Mouse (Mus musculus): ENCODE results near the gene Rpl15. TPM values are rescaled to one million over a fixed set of nuclear protein-coding genes. Genes with fewer than 3 reads are reported as not detected.
"Not testable (repeated sequence)": the region's sequence is repeated elsewhere in the genome, so short reads cannot be mapped to it uniquely, and the experiment has no call there.

The Rpl15 gene
- polyA plus RNA-seq, 1 experiment, result 242 TPM

DNA sequence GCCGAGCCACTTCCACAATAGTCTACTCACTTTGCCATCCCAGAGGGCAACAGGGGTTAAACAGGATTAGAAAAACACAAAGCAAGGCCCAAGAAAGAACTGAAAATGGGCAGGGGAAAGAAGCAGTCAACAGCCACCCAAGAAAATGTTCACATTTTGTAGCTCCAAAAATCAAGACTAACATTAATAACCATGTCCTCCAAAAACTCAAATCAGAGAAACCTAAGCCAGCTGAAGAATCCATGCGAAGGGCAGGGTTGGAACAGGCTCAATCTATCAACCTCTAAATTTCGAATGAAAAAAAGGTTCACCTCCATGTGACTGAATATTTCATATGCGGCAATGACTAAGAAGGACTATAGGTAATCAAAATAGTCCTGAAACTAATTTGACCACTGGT lies 33.8 kb downstream of the Rpl15 start:
- no peak overlapping the region for H3K27ac ChIP-seq (ENCODE audit: insufficient read depth, low read length)
- no peak for DNase-seq (ENCODE audit: low read depth in 1 of 2, low spot score in 2 of 2)
- H3K36me3 ChIP-seq (ENCODE audit: control insufficient read depth, insufficient read depth, low read length), result no peaks in the 10 kb centered on the region
- WGBS, result 77% methylated on average over 4 of the region's 4 CpGs
- H3K4me3 ChIP-seq (ENCODE audit: extremely low read depth, insufficient read depth, insufficient read length), result no peak overlapping the region
- peaks cover 5% of the 10 kb centered on the region for H3K4me1 ChIP-seq (ENCODE audit: control insufficient read depth, insufficient read depth, insufficient read length)
- no peaks in the 10 kb centered on the region for H3K27me3 ChIP-seq (ENCODE audit: control insufficient read depth, insufficient read depth, low read length)
- no peak for TF ChIP-seq CTCF (IDR thresholded peaks at IDR 0.05; ENCODE audit: extremely low read depth, insufficient read depth, insufficient read length, insufficient replicate concordance)
- TF ChIP-seq POLR2A (IDR thresholded peaks at IDR 0.05; ENCODE audit: low read depth, low read length), result no peak

DNA sequence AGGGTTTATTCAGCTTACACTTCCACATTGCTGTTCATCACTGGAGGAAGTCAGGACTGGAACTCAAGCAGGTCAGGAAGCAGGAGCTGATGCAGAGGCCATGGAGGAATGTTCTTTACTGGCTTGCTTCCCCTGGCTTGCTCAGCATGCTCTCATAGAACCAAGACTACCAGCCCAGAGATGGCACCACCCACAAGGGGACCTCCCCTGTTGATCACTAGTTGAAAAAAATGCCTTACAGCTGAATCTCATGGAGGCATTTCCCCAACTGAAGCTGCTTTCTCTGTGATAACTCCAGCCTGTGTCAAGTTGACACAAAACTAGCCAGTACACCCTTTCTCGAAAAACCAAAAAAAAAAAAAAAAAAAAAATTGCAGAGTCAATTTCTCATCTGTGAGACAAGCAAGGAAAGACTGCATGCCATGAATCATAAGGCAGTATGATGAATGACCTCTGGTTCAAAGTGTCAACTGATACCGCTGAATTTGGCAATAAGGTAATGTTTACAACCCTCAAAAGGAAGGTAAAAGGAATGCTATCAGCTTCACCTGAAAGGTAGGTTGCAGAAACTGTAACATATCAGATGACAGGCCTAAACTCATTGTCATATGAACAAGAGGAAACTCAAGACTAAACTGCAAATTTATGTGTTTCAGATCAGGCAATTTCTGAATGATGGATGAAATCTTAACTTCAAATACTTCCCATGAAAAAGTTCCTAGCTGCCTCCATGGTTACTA lies 34.5 kb downstream of the Rpl15 start:
- H3K4me3 ChIP-seq (ENCODE audit: extremely low read depth, insufficient read depth, insufficient read length); H3K27ac ChIP-seq (ENCODE audit: insufficient read depth, low read length); DNase-seq (ENCODE audit: low read depth in 1 of 2, low spot score in 2 of 2); H3K4me1 ChIP-seq (ENCODE audit: control insufficient read depth, insufficient read depth, insufficient read length); H3K27me3 ChIP-seq (ENCODE audit: control insufficient read depth, insufficient read depth, low read length); H3K36me3 ChIP-seq (ENCODE audit: control insufficient read depth, insufficient read depth, low read length): not testable (repeated sequence)
- WGBS, result 84% methylated on average over 2 of the region's 2 CpGs

DNA sequence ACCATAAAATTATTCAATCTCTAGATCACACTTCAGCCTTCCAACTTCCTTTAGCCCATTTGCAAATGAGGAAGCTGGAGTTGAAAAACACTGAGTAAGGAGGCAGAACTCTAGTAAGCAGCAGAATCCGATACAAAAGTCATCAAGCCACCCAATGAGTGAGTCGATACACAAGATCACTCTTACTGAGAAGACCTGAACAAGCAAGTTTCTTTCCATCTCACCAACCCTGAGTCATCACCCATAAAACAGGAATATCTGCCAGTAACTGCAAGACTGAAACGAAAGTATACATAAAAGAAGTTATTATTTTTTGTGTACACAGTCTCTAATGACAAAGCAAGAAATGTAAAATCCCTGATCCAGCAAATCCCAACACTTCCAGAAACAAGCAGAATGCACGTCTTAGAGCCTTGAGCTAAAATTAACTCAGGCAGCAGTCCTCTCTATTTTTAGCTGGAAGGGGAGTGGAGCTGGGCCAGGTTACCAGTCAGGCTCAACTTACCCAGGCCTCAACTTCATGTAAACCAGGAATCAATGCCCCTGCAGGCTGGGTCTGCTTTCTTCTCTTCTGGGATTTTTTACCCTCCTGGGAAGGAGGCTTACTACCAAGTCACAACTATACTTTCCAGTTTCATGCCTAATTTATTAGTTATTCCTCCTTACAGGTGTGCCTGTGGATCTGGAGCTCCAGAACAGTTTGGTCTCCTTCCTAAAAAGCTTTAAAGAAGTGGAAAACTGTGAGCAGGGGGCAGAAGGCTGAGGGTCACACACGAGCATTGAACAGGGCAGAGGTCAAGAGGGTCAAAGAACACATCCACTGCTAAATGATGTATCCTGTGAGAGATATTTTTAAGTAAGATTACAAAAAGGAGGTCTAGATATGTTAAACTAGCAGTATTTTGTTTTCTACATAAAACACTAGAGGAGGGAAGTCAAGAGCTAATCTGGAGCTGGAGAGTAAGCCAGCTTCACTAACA lies 36.9 kb downstream of the Rpl15 start:
- Histone ChIP-seq H3K27me3 (ENCODE audit: control insufficient read depth, insufficient read depth, low read length) (no peaks in the 10 kb centered on the region), H3K4me3 (ENCODE audit: extremely low read depth, insufficient read depth, insufficient read length) (no peak overlapping the region), H3K36me3 (ENCODE audit: control insufficient read depth, insufficient read depth, low read length) (no peaks in the 10 kb centered on the region), H3K4me1 (ENCODE audit: control insufficient read depth, insufficient read depth, insufficient read length) (peaks cover 5% of the 10 kb centered on the region), H3K27ac (ENCODE audit: insufficient read depth, low read length) (peak overlapping the region; percentile 36; the same call in 1 of the 2 replicates)
- 25% methylated on average over 5 of the region's 5 CpGs for WGBS
- DNase-seq (ENCODE audit: low read depth in 1 of 2, low spot score in 2 of 2), result no peak
- TF ChIP-seq POLR2A (IDR thresholded peaks at IDR 0.05; ENCODE audit: low read depth, low read length) (no peak), CTCF (IDR thresholded peaks at IDR 0.05; ENCODE audit: extremely low read depth, insufficient read depth, insufficient read length, insufficient replicate concordance) (no peak)

DNA sequence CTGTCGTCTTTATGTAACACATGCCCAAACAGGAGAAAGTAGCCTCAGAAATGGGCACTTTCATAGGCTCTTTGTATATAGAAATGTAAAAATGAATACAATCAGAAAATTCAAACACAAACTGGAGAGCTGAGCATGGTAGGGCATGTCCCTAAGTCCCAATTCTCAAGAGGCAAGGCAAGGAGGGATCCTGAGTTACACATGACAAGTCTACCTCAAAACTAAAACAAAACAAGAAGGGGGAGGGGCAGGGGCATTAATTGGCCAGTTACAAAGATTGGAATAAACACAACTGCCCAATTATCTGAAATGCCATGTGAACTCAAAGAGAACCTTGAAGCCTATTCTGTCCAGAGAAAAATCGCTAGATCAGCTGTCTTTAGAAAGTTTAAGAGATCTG lies 38.1 kb downstream of the Rpl15 start:
- 86% methylated on average over 2 of the region's 2 CpGs for WGBS
- DNase-seq (ENCODE audit: low read depth in 1 of 2, low spot score in 2 of 2), result no peak
- Histone ChIP-seq H3K4me1 (ENCODE audit: control insufficient read depth, insufficient read depth, insufficient read length) (peaks cover 3% of the 10 kb centered on the region; the same call in 1 of the 2 replicates), H3K4me3 (ENCODE audit: extremely low read depth, insufficient read depth, insufficient read length) (no peak overlapping the region), H3K27me3 (ENCODE audit: control insufficient read depth, insufficient read depth, low read length) (no peaks in the 10 kb centered on the region), H3K36me3 (ENCODE audit: control insufficient read depth, insufficient read depth, low read length) (no peaks in the 10 kb centered on the region), H3K27ac (ENCODE audit: insufficient read depth, low read length) (no peak overlapping the region)
- TF ChIP-seq POLR2A (IDR thresholded peaks at IDR 0.05; ENCODE audit: low read depth, low read length) (no peak), CTCF (IDR thresholded peaks at IDR 0.05; ENCODE audit: extremely low read depth, insufficient read depth, insufficient read length, insufficient replicate concordance) (no peak)

DNA sequence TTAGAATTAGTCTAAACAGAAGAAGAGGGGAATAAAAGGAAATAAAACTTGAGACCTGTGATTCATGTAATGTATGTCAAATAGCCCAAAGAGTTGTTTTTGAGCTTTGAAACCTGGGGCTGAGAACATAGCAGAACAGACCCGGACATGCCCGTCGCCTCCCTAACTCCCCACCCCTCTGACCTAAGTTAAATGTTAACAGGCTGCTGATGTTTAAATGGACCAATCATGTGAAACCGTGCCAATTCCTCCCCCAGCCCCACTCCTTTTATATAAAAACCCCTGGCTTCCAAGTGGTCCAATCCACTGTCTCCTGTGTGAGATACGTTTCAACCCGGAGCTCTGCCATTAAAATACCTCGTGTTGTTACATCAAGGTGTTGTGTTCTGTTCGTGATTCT lies 39.3 kb downstream of the Rpl15 start:
- not testable (repeated sequence) for H3K27ac ChIP-seq (ENCODE audit: insufficient read depth, low read length); H3K27me3 ChIP-seq (ENCODE audit: control insufficient read depth, insufficient read depth, low read length); DNase-seq (ENCODE audit: low read depth in 1 of 2, low spot score in 2 of 2); H3K4me1 ChIP-seq (ENCODE audit: control insufficient read depth, insufficient read depth, insufficient read length); H3K36me3 ChIP-seq (ENCODE audit: control insufficient read depth, insufficient read depth, low read length); H3K4me3 ChIP-seq (ENCODE audit: extremely low read depth, insufficient read depth, insufficient read length)
- WGBS, result 93% methylated on average over 8 of the region's 8 CpGs

DNA sequence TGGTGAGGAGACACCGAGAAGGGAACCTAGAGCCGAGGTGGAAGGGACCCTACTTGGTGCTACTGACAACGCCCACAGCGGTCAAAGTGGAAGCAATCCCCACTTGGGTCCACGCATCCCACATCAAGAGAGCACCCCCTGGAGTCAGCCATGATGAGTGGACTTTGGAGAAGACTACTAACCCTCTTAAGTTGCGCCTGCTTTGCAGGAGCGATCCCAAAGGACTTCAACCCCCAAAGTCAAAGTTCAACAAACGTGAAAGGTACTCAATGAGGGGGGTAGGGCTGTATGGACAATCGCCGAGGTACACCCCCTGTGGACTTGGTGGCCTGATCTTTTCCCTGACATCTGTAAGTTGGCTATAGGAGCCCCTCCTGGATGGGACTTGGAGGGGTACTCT lies 41.4 kb downstream of the Rpl15 start:
- WGBS, result 91% methylated on average over 10 of the region's 10 CpGs
- DNase-seq (ENCODE audit: low read depth in 1 of 2, low spot score in 2 of 2); H3K27ac ChIP-seq (ENCODE audit: insufficient read depth, low read length); H3K27me3 ChIP-seq (ENCODE audit: control insufficient read depth, insufficient read depth, low read length); H3K4me1 ChIP-seq (ENCODE audit: control insufficient read depth, insufficient read depth, insufficient read length); H3K36me3 ChIP-seq (ENCODE audit: control insufficient read depth, insufficient read depth, low read length); H3K4me3 ChIP-seq (ENCODE audit: extremely low read depth, insufficient read depth, insufficient read length): not testable (repeated sequence)

DNA sequence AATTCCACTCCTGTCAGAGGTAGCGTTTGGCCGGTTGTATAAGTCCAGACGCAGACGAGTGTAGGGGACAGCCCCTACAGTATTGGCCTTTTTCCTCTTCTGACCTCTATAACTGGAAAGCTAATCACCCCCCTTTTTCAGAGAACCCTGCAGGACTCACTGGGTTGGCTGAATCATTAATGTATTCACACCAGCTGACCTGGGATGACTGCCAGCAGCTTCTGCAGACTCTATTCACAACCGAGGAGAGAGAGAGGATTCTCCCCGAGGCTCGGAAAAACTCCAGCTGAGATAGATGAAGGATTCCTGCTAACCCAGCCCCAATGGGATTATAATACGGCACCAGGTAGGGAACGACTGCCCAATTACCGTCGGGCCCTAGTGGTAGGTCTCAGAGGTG lies 45.0 kb downstream of the Rpl15 start:
- WGBS, result 91% methylated on average over 11 of the region's 11 CpGs
- not testable (repeated sequence) for H3K36me3 ChIP-seq (ENCODE audit: control insufficient read depth, insufficient read depth, low read length); H3K27me3 ChIP-seq (ENCODE audit: control insufficient read depth, insufficient read depth, low read length); H3K27ac ChIP-seq (ENCODE audit: insufficient read depth, low read length); H3K4me3 ChIP-seq (ENCODE audit: extremely low read depth, insufficient read depth, insufficient read length); H3K4me1 ChIP-seq (ENCODE audit: control insufficient read depth, insufficient read depth, insufficient read length); DNase-seq (ENCODE audit: low read depth in 1 of 2, low spot score in 2 of 2)

DNA sequence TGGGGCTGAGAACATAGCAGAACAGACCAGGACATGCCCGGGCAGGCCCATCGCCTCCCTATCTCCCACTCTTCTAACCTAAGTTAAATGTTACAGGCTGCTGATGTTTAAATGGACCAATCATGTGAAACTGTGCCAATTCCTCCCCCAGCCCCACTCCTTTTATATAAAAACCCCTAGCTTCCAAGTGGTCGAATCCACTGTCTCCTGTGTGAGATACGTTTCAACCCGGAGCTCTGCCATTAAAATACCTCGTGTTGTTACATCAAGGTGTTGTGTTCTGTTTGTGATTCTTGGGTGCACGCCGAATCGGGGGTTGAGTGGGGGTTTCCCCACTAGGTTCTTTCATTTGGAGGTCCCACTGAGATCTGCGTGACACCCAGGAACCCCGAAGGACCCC lies 45.8 kb downstream of the Rpl15 start:
- WGBS, result 95% methylated on average over 11 of the region's 11 CpGs

More for the DNA sequence above, 45.8 kb downstream of the Rpl15 start:
- H3K4me3 ChIP-seq (ENCODE audit: extremely low read depth, insufficient read depth, insufficient read length); H3K4me1 ChIP-seq (ENCODE audit: control insufficient read depth, insufficient read depth, insufficient read length); H3K27me3 ChIP-seq (ENCODE audit: control insufficient read depth, insufficient read depth, low read length); H3K36me3 ChIP-seq (ENCODE audit: control insufficient read depth, insufficient read depth, low read length); H3K27ac ChIP-seq (ENCODE audit: insufficient read depth, low read length); DNase-seq (ENCODE audit: low read depth in 1 of 2, low spot score in 2 of 2): not testable (repeated sequence)

All from spleen, adult 2 months (tissue).